ENCODE assay signal across 14 mouse cellular contexts in the genomic region with DNA sequence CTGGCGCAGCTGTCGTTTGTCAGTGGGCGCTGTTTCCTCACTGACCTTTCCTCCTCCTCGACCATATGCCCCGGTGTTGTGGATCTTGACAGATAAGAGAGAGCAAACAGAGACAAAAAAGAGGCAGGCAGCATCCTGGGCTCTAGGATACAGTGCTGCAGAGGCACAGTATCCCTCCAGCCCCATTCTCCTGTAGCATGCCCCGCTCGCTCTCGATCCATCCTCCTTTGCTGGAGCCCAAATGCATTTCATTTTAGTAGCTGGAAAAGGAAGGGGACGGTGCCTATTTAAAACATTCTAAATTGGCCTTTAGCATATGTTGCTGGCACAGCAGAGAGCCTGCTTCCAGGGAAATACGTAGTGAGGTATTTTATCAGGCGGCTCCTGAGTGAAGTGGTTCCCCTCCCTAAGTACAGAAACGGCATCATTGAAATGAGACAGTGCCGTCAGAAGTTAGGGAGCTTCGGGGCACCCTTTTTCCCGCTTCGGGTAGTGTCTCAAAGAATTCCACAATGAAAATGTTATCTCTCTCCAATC.
DNase-seq lines count a peak whose midpoint lies in the region.
"Had no signal": no experiment of that assay in that cellular context is flagged by ENCODE, and none has a peak within 500 bp of the region (broad histone marks: within the 10 kb centered on the region; RNA-seq: fewer than 3 reads in every experiment).

No protein-coding gene starts in this region.

- intact Hi-C loops in heart, postnatal 14 days (cut with DNase I): loop anchor here (10.0 kb wide), 1 partner anchor 229 kb away; the partner anchor contains the start of gene Efna5
- intact Hi-C loops in left cerebral cortex, postnatal 4 days (cut with DNase I): loop anchor here (10.0 kb wide), 1 partner anchor 229 kb away; the partner anchor contains the start of gene Efna5

- no peak overlapping the region for H3K27ac ChIP-seq in heart, embryonic 10.5 days
- H3K27ac ChIP-seq: liver, embryonic 14.5 days; midbrain, embryonic 15.5 days; neural tube, embryonic 13.5 days had no signal

- H3K4me3 ChIP-seq in heart, embryonic 10.5 days: peak overlapping the region; percentile 22
- H3K4me3 ChIP-seq: midbrain, embryonic 15.5 days; neural tube, embryonic 13.5 days had no signal

- no peak for DNase-seq in heart, embryonic 10.5 days (ENCODE audit: low spot score)
- DNase-seq in heart, postnatal 14 days: no peak
- peak; percentile 32 to 36 for DNase-seq in left cerebral cortex, adult 18-20 months (ENCODE audit: low spot score in 2 of 2)
- no peak for DNase-seq in left cerebral cortex, postnatal 4 days
- peak; percentile 34 to 44 for DNase-seq in right cerebral cortex, postnatal 10 days (ENCODE audit: low spot score in 2 of 2)
- no peak for DNase-seq in right cerebral cortex, postnatal 14 days
- no peak for DNase-seq in gastrocnemius, postnatal 25 days
- DNase-seq: cerebellum, adult 11-12 months; kidney, adult 18-20 months; kidney, postnatal 36 days; retina, postnatal 1 day had no signal

- H3K4me1 ChIP-seq in heart, embryonic 10.5 days: peaks cover 38% of the 10 kb centered on the region

- H3K27me3 ChIP-seq in heart, embryonic 10.5 days (ENCODE audit: insufficient read depth, poor library complexity, severe bottlenecking): no peaks in the 10 kb centered on the region
- H3K27me3 ChIP-seq: midbrain, embryonic 15.5 days; neural tube, embryonic 13.5 days had no signal

- H3K9me3 ChIP-seq in heart, embryonic 10.5 days: no peaks in the 10 kb centered on the region
- H3K9me3 ChIP-seq: midbrain, embryonic 15.5 days; neural tube, embryonic 13.5 days had no signal

- H3K36me3 ChIP-seq in heart, embryonic 10.5 days: no peaks in the 10 kb centered on the region
- H3K36me3 ChIP-seq: midbrain, embryonic 15.5 days; neural tube, embryonic 13.5 days had no signal

- WGBS in heart, embryonic 10.5 days: 19% methylated on average over 16 of the region's 16 CpGs

Comparison
In these comparisons a context has a peak if more than half of its experiments do, and no peak if none do; other contexts are left out.
1. DNase-seq: peak in left cerebral cortex, adult 18-20 months (2 of 2) and right cerebral cortex, postnatal 10 days (2 of 2); none in heart, embryonic 10.5 days (single experiment), heart, postnatal 14 days (0 of 2), left cerebral cortex, postnatal 4 days (single experiment), right cerebral cortex, postnatal 14 days (single experiment) and gastrocnemius, postnatal 25 days (single experiment).